Mouse (Mus musculus): Measurements from ENCODE around the gene Gm8251.

Gm8251 gene

GRCm38 (mm10) chr1:44019934-44020333, 41.8 kb downstream of the Gm8251 start, which contains the start of gene Mettl21c:
Mettl21c (minus strand) TSS chr1:44020034.
- Histone ChIP-seq H3K36me3 (ENCODE audit: control insufficient read depth, insufficient read depth, low read length, poor library complexity, severe bottlenecking) (no peaks in the 10 kb centered on the region), H3K27me3 (ENCODE audit: control insufficient read depth, insufficient read depth, low read length, poor library complexity, severe bottlenecking) (no peaks in the 10 kb centered on the region)
- DNase-seq (ENCODE audit: low read depth, low spot score) = no peak

- Histone ChIP-seq H3K36me3 (ENCODE audit: control insufficient read depth, insufficient read depth, low read length, poor library complexity, severe bottlenecking) (no peaks in the 10 kb centered on the region), H3K27me3 (ENCODE audit: control insufficient read depth, insufficient read depth, low read length, poor library complexity, severe bottlenecking) (no peaks in the 10 kb centered on the region)
- no peak for DNase-seq (ENCODE audit: low read depth, low spot score)
Measured at GRCm38 (mm10) chr1:44015556-44015955, 46.2 kb downstream of the Gm8251 start.

Data from splenic B cell, adult 2 months (primary cell).